Mouse (Mus musculus) bone marrow macrophage, adult 2 months (primary cell): Measurements from ENCODE around the gene Pik3r5.

Source experiments
- CTCF ChIP-seq: IDR thresholded peaks from 2 replicates; pipeline ENCODE4 v1.5.1; 2012; ENCODE audit warnings: low read depth, mild to moderate bottlenecking, low read length, moderate library complexity
- POLR2A ChIP-seq: IDR thresholded peaks from 2 replicates; pipeline ENCODE4 v1.6.1; 2012; ENCODE audit warnings: mild to moderate bottlenecking, low read depth, low read length, borderline replicate concordance

DNA sequence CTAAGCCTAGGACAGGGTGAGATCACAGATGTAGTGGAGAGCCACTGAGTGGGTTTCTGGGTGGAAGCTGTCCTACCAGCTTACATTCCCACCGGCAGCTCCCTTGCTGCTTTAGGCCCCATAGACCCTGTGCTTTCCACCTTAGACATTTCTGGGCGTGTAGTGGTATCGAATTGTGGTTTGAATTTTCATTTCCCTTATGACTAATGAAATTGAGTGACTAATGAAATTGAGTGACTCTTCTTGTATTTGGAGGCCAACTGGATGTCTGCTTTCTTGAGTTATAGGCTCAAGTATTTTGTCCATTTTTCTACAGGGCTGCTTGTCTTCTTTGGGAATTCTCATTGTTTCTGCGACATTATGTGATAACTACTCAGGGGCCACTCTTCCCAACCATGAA is 14.6 kb downstream of the Pik3r5 start:
- TF ChIP-seq POLR2A (no peak), CTCF (no peak)
